In genomic region chr15:61400720-61401119, GRCm38 (mm10) we compare ENCODE assay signal across 10 mouse cellular contexts.
DNase-seq lines count a peak whose midpoint lies in the region; ATAC-seq and TF ChIP-seq lines count a peak whose summit lies in the region.
"Had no signal": no experiment of that assay in that cellular context is flagged by ENCODE, and none has a peak within 500 bp of the region (broad histone marks: within the 10 kb centered on the region; RNA-seq: fewer than 3 reads in every experiment).

No protein-coding gene starts in this region.

- no peaks in the 10 kb centered on the region for H3K9me3 ChIP-seq in hindbrain, embryonic 11.5 days (ENCODE audit: control insufficient read depth, low read length)
- no peaks in the 10 kb centered on the region for H3K9me3 ChIP-seq in hindbrain, embryonic 13.5 days
- H3K9me3 ChIP-seq: heart, embryonic 10.5 days had no signal

- DNase-seq in hindbrain, embryonic 11.5 days (ENCODE audit: low spot score): peak; percentile 10
- peak; percentile 7 to 9 for DNase-seq in right cerebral cortex, adult 2 months (ENCODE audit: low spot score in 2 of 2)
- DNase-seq in right cerebral cortex, postnatal 25 days: no peak
- DNase-seq in Patski (ENCODE audit: low read depth, low spot score): no peak
- no peak for DNase-seq in ovary, adult 18-20 months (ENCODE audit: low spot score)
- DNase-seq in cerebellum, adult 11-12 months: no peak
- DNase-seq: adrenal gland, postnatal 25 days had no signal

- no peak overlapping the region for H3K4me3 ChIP-seq in hindbrain, embryonic 11.5 days (ENCODE audit: low read depth, low read length)
- H3K4me3 ChIP-seq in hindbrain, embryonic 13.5 days: no peak overlapping the region
- H3K4me3 ChIP-seq: heart, embryonic 10.5 days had no signal

- no peak overlapping the region for H3K4me2 ChIP-seq in hindbrain, embryonic 11.5 days (replicated peaks; ENCODE audit: low read depth, low read length)
- H3K4me2 ChIP-seq in hindbrain, embryonic 13.5 days: no peak overlapping the region

- H3K9ac ChIP-seq in hindbrain, embryonic 11.5 days (ENCODE audit: low read depth, low read length): no peak overlapping the region
- H3K9ac ChIP-seq in hindbrain, embryonic 13.5 days: no peak overlapping the region

- in situ Hi-C loops in Patski (cut with MboI; ENCODE audit: low pct_unique_long_range_greater_than_20kb): loop anchor here (5.0 kb wide), 1 partner anchor 572 kb away; no protein-coding TSS in a partner anchor

- TF ChIP-seq CTCF in Patski (IDR thresholded peaks at IDR 0.05): peak; percentile 57

- H3K27ac ChIP-seq in hindbrain, embryonic 11.5 days (ENCODE audit: low read depth, low read length): no peak overlapping the region
- H3K27ac ChIP-seq in hindbrain, embryonic 13.5 days: no peak overlapping the region
- H3K27ac ChIP-seq: heart, embryonic 10.5 days had no signal

- no peaks in the 10 kb centered on the region for H3K27me3 ChIP-seq in hindbrain, embryonic 11.5 days (ENCODE audit: control insufficient read depth, insufficient read depth, low read length)
- no peaks in the 10 kb centered on the region for H3K27me3 ChIP-seq in hindbrain, embryonic 13.5 days
- H3K27me3 ChIP-seq in Patski: no peaks in the 10 kb centered on the region

- POLR2A ChIA-PET in Patski (lab: Charles Lee): interaction anchor here (0.6 kb wide), 1 partner anchor 24 kb away, joined by 3 read pairs; no protein-coding TSS in a partner anchor

- no peaks in the 10 kb centered on the region for H3K4me1 ChIP-seq in hindbrain, embryonic 11.5 days (replicated peaks; ENCODE audit: control insufficient read depth, insufficient read depth, low read length)
- 0 out of 2 replicates have a peak, but pooled peaks cover under 1% of the 10 kb centered on the region for H3K4me1 ChIP-seq in hindbrain, embryonic 13.5 days (replicated peaks)
- H3K4me1 ChIP-seq: heart, embryonic 10.5 days had no signal

- no peaks in the 10 kb centered on the region for H3K36me3 ChIP-seq in hindbrain, embryonic 11.5 days (ENCODE audit: control insufficient read depth, insufficient read depth, low read length)
- no peaks in the 10 kb centered on the region for H3K36me3 ChIP-seq in hindbrain, embryonic 13.5 days
- H3K36me3 ChIP-seq: heart, embryonic 10.5 days had no signal

- CTCF ChIA-PET in Patski (lab: Charles Lee): interaction anchor here (0.7 to 1.3 kb wide), 3 partner anchors 103 to 583 kb away, joined by 3 to 5 read pairs (median 3); no protein-coding TSS in a partner anchor

- ATAC-seq in hindbrain, embryonic 11.5 days (ENCODE audit: low FRiP score): no peak
- no peak for ATAC-seq in hindbrain, embryonic 13.5 days (ENCODE audit: low FRiP score)
- no peak for ATAC-seq in Patski
- peak; percentile 44; the same call in 1 of the 2 replicates for ATAC-seq in neutrophil, adult 5-6 weeks (ENCODE audit: extremely low read depth, insufficient number of reproducible peaks, low FRiP score, poor library complexity, severe bottlenecking)

Comparison
In these comparisons a context has a peak if more than half of its experiments do, and no peak if none do; other contexts are left out.
1. DNase-seq: peak in hindbrain, embryonic 11.5 days (single experiment) and right cerebral cortex, adult 2 months (2 of 2); none in right cerebral cortex, postnatal 25 days (single experiment), Patski (single experiment), ovary, adult 18-20 months (single experiment) and cerebellum, adult 11-12 months (single experiment).